Mouse (Mus musculus): ENCODE measurements around the gene Cyp2w1.

The Cyp2w1 gene

DNA sequence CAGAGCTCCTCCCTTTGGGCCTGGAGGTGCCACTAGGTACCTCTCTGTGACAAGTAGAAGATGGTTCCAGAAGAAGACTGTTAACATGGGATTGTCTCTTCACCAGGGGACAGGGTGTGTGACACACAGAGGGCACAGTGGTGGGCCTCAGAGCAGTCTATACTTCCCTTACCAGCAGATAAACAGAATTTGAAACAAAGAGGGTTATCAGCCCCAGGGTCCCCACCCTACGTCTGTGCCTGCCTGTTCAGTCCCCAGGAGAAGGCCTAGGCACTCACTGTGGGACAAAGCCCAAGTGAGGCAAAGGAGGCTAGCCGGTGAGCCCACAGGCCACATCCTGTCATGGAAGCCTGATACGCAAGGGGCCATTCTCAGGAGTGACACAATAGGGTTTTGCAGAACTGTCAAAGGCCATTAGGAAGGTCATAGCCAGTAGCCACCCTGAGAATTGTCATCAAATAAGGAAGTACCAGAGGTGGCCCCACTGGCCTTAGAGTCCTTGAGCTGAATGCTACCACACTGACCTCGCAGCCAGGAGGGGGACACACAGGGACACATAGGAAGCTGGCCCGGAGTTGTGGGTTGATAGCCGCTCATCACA, 52.5 kb downstream of the Cyp2w1 start, which contains the start of gene C130050O18Rik:
C130050O18Rik (plus strand) TSS at position 480 of the 601 bp plus-strand sequence.
- DNase-seq (ENCODE audit: low spot score in 2 of 2) = no peak

DNA sequence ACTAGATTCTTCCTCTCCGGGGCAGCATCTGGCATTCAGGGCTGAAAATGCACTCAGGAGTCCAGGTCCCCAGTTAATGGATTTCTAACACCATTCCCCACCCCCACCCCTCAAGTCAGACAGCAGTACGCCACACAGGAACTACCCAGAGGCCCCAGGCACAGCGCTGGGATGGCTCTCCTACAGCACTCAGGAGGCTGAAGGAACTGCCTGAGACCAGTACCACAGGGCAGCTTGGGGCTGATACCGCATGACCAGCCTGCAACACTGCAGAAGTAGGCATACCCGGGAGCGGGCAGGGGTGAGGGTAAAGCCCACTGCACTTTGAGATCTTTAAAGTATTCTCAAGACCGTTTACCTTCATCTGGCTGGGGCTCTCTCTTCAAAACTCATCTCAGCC, 53.1 kb downstream of the Cyp2w1 start:
- no peak for DNase-seq (ENCODE audit: low spot score in 2 of 2)

DNA sequence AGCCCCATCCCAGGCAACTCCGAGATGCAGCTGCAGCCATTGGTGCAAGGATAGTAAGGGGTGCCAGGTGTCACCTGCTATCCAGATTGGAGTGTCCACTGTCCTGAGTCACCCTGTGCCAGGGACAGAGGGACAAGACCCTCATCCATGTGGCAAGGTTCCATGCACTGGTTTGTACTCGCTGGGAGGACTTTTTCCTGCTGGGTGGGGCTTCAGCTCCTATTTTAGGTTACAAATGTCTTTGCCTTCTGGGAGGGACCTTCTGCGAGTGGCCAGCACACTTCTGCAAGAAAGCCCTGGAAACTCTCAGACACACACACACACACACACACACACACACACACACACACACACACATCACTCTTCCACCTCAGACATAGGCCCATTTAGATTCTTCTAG, 53.5 kb downstream of the Cyp2w1 start:
- DNase-seq (ENCODE audit: low spot score in 2 of 2) = no peak
